Mouse (Mus musculus) limb, embryonic 15.5 days (tissue): ENCODE results near the gene Hist2h2ab. TPM values are rescaled to one million over a fixed set of nuclear protein-coding genes. Genes with fewer than 3 reads are reported as not detected.
A peak's percentile ranks its signal among the peaks of the same experiment; 100 is the strongest.
"Not testable (repeated sequence)": the region's sequence is repeated elsewhere in the genome, so short reads cannot be mapped to it uniquely, and the experiment has no call there.

Source experiments
- ATAC-seq: fragments of 200-750 bp; cut with Nextera tagmentation; 2 replicates; pipeline ENCODE4 v1.8.0; 2017; ENCODE audit warnings: low read depth, moderate TSS enrichment; ENCODE audit not compliant: insufficient number of reproducible peaks, low FRiP score, low TSS enrichment
- H3K27ac ChIP-seq: fragments of 300-500 bp; sonication (generic); 2 replicates; pipeline ENCODE4 v1.5.1; 2015; ENCODE audit warnings: moderate library complexity, mild to moderate bottlenecking, inconsistent platforms
- H3K27me3 ChIP-seq: fragments of 300-500 bp; sonication (generic); 2 replicates; pipeline ENCODE4 v1.6.1; 2015; ENCODE audit warnings: inconsistent platforms
- H3K36me3 ChIP-seq: fragments of 300-500 bp; sonication (generic); 2 replicates; pipeline ENCODE4 v1.6.1; 2015; ENCODE audit warnings: inconsistent platforms
- H3K4me1 ChIP-seq: fragments of 300-500 bp; sonication (generic); 2 replicates; pipeline ENCODE4 v1.6.1; 2015; ENCODE audit warnings: inconsistent platforms
- H3K4me2 ChIP-seq: fragments of 300-500 bp; sonication (generic); 2 replicates; pipeline ENCODE4 v1.6.1; 2015; ENCODE audit warnings: mild to moderate bottlenecking, inconsistent platforms
- H3K4me3 ChIP-seq: fragments of 300-500 bp; sonication (generic); 2 replicates; pipeline ENCODE4 v1.5.1; 2015; ENCODE audit warnings: mild to moderate bottlenecking, inconsistent platforms
- H3K9ac ChIP-seq: fragments of 300-500 bp; sonication (generic); 2 replicates; pipeline ENCODE4 v1.6.1; 2015; ENCODE audit warnings: inconsistent platforms
- H3K9me3 ChIP-seq: fragments of 300-500 bp; sonication (generic); 2 replicates; pipeline ENCODE4 v1.6.1; 2016; ENCODE audit warnings: inconsistent platforms
- WGBS: fragments of 180-500 bp; shearing (Covaris S2); methylation state at CpG from one replicate; pipeline ENCODE4 v1.1.7; 2015; 5-methylcytosine and 5-hydroxymethylcytosine counted together
- polyA plus RNA-seq: library from polyadenylated mRNA; unstranded; fragments of >200 nt; fragmentation: Nextera tagmentation; extraction: Ambion mirVana; gene quantifications from 2 replicates; pipeline ENCODE4 v1.2.1, GENCODE M21; 2015

Hist2h2ab gene
- polyA plus RNA-seq, 1 experiment from 2014 or later = not detected

GRCm38 (mm10) chr3:96199731-96200130 lies 19.9 kb upstream of the Hist2h2ab start:
- Histone ChIP-seq H3K27ac (no peak overlapping the region), H3K27me3 (no peaks in the 10 kb centered on the region), H3K9me3 (no peaks in the 10 kb centered on the region), H3K36me3 (no peaks in the 10 kb centered on the region), H3K4me1 (peaks cover 15% of the 10 kb centered on the region), H3K4me2 (no peak overlapping the region), H3K4me3 (no peak overlapping the region), H3K9ac (no peak overlapping the region)
- no peak for ATAC-seq
- 52% methylated on average over 2 of the region's 2 CpGs for WGBS

- ATAC-seq = no peak
- H3K4me1 ChIP-seq = no peaks in the 10 kb centered on the region
- WGBS = 75% methylated on average over 3 of the region's 3 CpGs
- no peak overlapping the region for H3K4me3 ChIP-seq
- H3K9me3 ChIP-seq = no peaks in the 10 kb centered on the region
- H3K9ac ChIP-seq = no peak overlapping the region
- no peaks in the 10 kb centered on the region for H3K36me3 ChIP-seq
- no peak overlapping the region for H3K4me2 ChIP-seq
- H3K27ac ChIP-seq = no peak overlapping the region
- H3K27me3 ChIP-seq = no peaks in the 10 kb centered on the region
Measured at GRCm38 (mm10) chr3:96207819-96208218, 11.8 kb upstream of the Hist2h2ab start.

- ATAC-seq = no peak
- no peak overlapping the region for H3K4me2 ChIP-seq
- WGBS = 27% methylated on average over 15 of the region's 15 CpGs
- no peaks in the 10 kb centered on the region for H3K36me3 ChIP-seq
- no peak overlapping the region for H3K4me3 ChIP-seq
- H3K27me3 ChIP-seq = no peaks in the 10 kb centered on the region
- H3K27ac ChIP-seq = no peak overlapping the region
- no peaks in the 10 kb centered on the region for H3K4me1 ChIP-seq
- no peaks in the 10 kb centered on the region for H3K9me3 ChIP-seq
- H3K9ac ChIP-seq = no peak overlapping the region
Measured at GRCm38 (mm10) chr3:96209242-96209641, 10.4 kb upstream of the Hist2h2ab start.

DNA sequence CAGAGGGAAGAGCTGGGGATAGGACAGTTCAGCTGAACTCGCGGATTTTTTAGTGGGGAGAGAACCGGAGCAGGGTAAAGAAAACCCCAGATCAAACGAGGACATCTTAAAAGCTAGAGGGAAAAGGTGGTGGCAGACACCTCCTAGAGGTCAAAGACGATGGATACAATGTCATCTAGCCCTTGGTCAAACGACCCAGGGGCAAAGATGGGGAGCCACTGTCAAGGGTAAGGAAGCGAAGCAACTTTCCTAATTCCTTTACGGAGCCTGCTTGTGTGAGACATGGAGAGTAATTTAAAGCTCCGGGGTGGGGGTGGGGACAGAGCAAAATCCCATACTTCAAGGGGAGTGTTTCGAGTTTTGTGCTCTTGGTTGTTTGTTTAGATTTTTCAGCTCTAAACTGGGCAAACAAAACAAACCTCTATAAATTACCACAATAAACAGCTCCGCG lies 449 bp upstream of the Hist2h2ab start:
- Histone ChIP-seq H3K36me3 (no peaks in the 10 kb centered on the region), H3K4me1 (peaks cover 16% of the 10 kb centered on the region), H3K27ac (peak overlapping the region; percentile 99), H3K4me3 (peak overlapping the region; percentile 57), H3K9ac (peak overlapping the region; percentile 48), H3K4me2 (peak overlapping the region; percentile 75), H3K27me3 (no peaks in the 10 kb centered on the region), H3K9me3 (no peaks in the 10 kb centered on the region)
- under 1% methylated on average over 12 of the region's 12 CpGs for WGBS
- 0 out of 2 replicates have a peak, but pooled peaks have one; percentile 10 for ATAC-seq

- Histone ChIP-seq H3K4me3 (peak overlapping the region; percentile 57), H3K4me2 (peak overlapping the region; percentile 75), H3K27ac (peak overlapping the region; percentile 99), H3K4me1 (peaks cover 16% of the 10 kb centered on the region), H3K9ac (peak overlapping the region; percentile 74)
- ATAC-seq, H3K9me3 ChIP-seq, H3K36me3 ChIP-seq, H3K27me3 ChIP-seq: not testable (repeated sequence)
- WGBS = under 1% methylated on average over 36 of the region's 47 CpGs
Measured at GRCm38 (mm10) chr3:96220131-96220764, 583 bp downstream of the Hist2h2ab start.

DNA sequence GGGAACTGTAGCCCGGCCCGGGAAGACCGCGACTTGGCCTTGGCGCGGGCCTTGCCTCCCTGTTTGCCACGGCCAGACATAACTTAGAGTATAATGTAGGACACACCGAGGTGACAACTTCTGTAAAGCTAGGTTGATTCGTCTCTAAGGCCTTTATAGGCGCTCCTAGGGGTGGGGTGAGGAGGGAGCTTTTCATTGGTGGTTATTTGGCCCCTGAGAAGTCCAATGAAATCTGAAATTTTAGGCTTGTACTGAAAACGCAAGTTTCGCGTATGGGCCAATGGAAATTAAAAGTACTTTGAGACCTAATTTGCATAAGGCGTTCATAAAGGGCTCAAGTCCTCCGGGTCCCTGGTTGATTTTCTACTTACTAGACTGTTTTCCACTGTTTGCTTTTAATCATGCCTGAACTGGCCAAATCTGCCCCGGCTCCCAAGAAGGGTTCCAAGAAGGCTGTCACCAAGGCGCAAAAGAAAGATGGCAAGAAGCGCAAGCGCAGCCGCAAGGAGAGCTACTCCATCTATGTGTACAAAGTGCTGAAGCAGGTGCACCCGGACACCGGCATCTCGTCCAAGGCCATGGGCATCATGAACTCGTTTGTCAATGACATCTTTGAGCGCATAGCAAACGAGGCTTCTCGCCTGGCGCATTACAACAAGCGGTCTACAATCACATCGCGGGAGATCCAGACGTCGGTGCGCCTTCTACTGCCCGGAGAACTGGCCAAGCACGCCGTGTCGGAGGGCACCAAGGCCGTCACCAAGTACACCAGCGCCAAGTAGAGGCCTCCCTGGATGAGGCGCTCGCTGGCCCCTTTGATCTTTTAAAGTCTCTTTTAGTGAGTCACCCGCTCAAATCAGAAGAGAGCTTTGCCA lies 1.3 kb downstream of the Hist2h2ab start, which contains the start of the genes Hist2h2ac and Hist2h2be:
Gene Hist2h2ac, minus strand, starts transcription at position 116 of the 875 bp plus-strand sequence.
Gene Hist2h2be, plus strand, starts transcription at position 355 of the 875 bp plus-strand sequence.
- WGBS = under 1% methylated on average over 43 of the region's 43 CpGs

GRCm38 (mm10) chr3:96221640-96222038 lies 2.0 kb downstream of the Hist2h2ab start:
- no peaks in the 10 kb centered on the region for H3K27me3 ChIP-seq
- H3K9me3 ChIP-seq = no peaks in the 10 kb centered on the region
- H3K9ac ChIP-seq = peak overlapping the region; percentile 57; the same call in 1 of the 2 replicates
- ATAC-seq = no peak
- H3K4me3 ChIP-seq = peak overlapping the region; percentile 57
- H3K36me3 ChIP-seq = no peaks in the 10 kb centered on the region
- peaks cover 16% of the 10 kb centered on the region for H3K4me1 ChIP-seq
- WGBS = 20% methylated on average over 9 of the region's 9 CpGs
- H3K27ac ChIP-seq = peak overlapping the region; percentile 99
- H3K4me2 ChIP-seq = peak overlapping the region; percentile 75

More for the DNA sequence above, 1.3 kb downstream of the Hist2h2ab start, which contains the start of the genes Hist2h2ac and Hist2h2be:
- peak; percentile 87 for ATAC-seq
- H3K27ac ChIP-seq = peak within 1 kb of the TSS; percentile 99
- peaks cover 16% of the 10 kb centered on the region for H3K4me1 ChIP-seq
- peak within 1 kb of the TSS; percentile 75 for H3K4me2 ChIP-seq
- peak within 1 kb of the TSS; percentile 57 for H3K4me3 ChIP-seq
- H3K36me3 ChIP-seq = no peaks in the 10 kb centered on the region
- H3K9ac ChIP-seq = peak within 1 kb of the TSS; percentile 74
- H3K9me3 ChIP-seq = no peaks in the 10 kb centered on the region
- no peaks in the 10 kb centered on the region for H3K27me3 ChIP-seq

GRCm38 (mm10) chr3:96222774-96223173 lies 3.1 kb downstream of the Hist2h2ab start:
- Histone ChIP-seq H3K4me3 (no peak overlapping the region), H3K27ac (no peak overlapping the region), H3K4me2 (no peak overlapping the region), H3K9me3 (no peaks in the 10 kb centered on the region), H3K9ac (no peak overlapping the region), H3K4me1 (peaks cover 16% of the 10 kb centered on the region), H3K27me3 (no peaks in the 10 kb centered on the region), H3K36me3 (no peaks in the 10 kb centered on the region)
- WGBS = 83% methylated on average over 4 of the region's 4 CpGs
- ATAC-seq = no peak

DNA sequence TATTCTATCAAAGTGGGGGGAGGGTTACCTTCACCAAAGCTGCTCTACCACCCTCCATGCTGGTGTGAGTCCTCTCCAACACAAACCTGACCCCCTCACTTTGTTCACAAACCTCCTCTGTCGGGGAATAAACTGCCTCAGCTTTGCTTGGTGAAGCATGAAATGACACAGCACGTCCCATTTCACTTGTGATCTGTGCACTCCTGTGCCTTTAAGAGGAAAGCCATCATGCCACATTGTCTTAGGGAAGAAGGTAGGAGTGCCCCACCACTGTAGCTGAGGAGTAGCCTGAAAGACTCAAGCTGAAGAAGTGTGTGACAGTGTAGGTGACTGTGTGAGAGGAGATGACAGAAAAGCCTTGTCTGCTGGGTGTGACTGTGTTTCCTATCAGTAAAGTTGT lies 5.8 kb downstream of the Hist2h2ab start:
- Histone ChIP-seq H3K4me3 (no peak overlapping the region), H3K4me1 (peaks cover 9% of the 10 kb centered on the region), H3K4me2 (no peak overlapping the region), H3K36me3 (no peaks in the 10 kb centered on the region), H3K27me3 (no peaks in the 10 kb centered on the region), H3K9me3 (no peaks in the 10 kb centered on the region), H3K27ac (no peak overlapping the region), H3K9ac (no peak overlapping the region)
- no peak for ATAC-seq
- 62% methylated on average over 2 of the region's 2 CpGs for WGBS

- H3K36me3 ChIP-seq = no peaks in the 10 kb centered on the region
- no peak overlapping the region for H3K4me3 ChIP-seq
- H3K27ac ChIP-seq = no peak overlapping the region
- H3K9me3 ChIP-seq = no peaks in the 10 kb centered on the region
- H3K4me1 ChIP-seq = peaks cover 2% of the 10 kb centered on the region
- H3K9ac ChIP-seq = no peak overlapping the region
- no peak overlapping the region for H3K4me2 ChIP-seq
- no peaks in the 10 kb centered on the region for H3K27me3 ChIP-seq
- no peak for ATAC-seq
- 56% methylated on average over 8 of the region's 8 CpGs for WGBS
Measured at GRCm38 (mm10) chr3:96226695-96227648, 7.3 kb downstream of the Hist2h2ab start.

- Histone ChIP-seq H3K27ac (no peak overlapping the region), H3K4me3 (no peak overlapping the region), H3K9me3 (no peaks in the 10 kb centered on the region), H3K9ac (no peak overlapping the region), H3K36me3 (no peaks in the 10 kb centered on the region), H3K27me3 (no peaks in the 10 kb centered on the region), H3K4me2 (no peak overlapping the region), H3K4me1 (no peaks in the 10 kb centered on the region)
- no peak for ATAC-seq
- 54% methylated on average over 2 of the region's 2 CpGs for WGBS
Measured at GRCm38 (mm10) chr3:96228828-96229227, 9.2 kb downstream of the Hist2h2ab start.
